Mouse (Mus musculus): ENCODE measurements around the gene Col10a1.
"Not testable (repeated sequence)": the region's sequence is repeated elsewhere in the genome, so short reads cannot be mapped to it uniquely, and the experiment has no call there.

The Col10a1 gene

GRCm38 (mm10) chr10:34389681-34390080 lies at the start of gene Col10a1:
Col10a1 (plus strand) TSS chr10:34389981.
- DNase-seq = no peak

- DNase-seq = no peak
These were observed 48.8 kb upstream of the Col10a1 start for GRCm38 (mm10) chr10:34341014-34341413.

GRCm38 (mm10) chr10:34341886-34342285 lies 47.9 kb upstream of the Col10a1 start:
- no peak for DNase-seq

GRCm38 (mm10) chr10:34352166-34352565 lies 37.6 kb upstream of the Col10a1 start:
- DNase-seq = no peak

GRCm38 (mm10) chr10:34358263-34358662 lies 31.5 kb upstream of the Col10a1 start:
- DNase-seq = no peak

GRCm38 (mm10) chr10:34363756-34364155 lies 26.0 kb upstream of the Col10a1 start:
- DNase-seq = peak; percentile 52 to 54

GRCm38 (mm10) chr10:34368138-34368537 lies 21.6 kb upstream of the Col10a1 start:
- DNase-seq = no peak

GRCm38 (mm10) chr10:34373332-34373731 lies 16.4 kb upstream of the Col10a1 start:
- no peak for DNase-seq

GRCm38 (mm10) chr10:34385636-34386035 lies 4.1 kb upstream of the Col10a1 start:
- no peak for DNase-seq

GRCm38 (mm10) chr10:34396959-34397358 lies 7.2 kb downstream of the Col10a1 start:
- DNase-seq = no peak

GRCm38 (mm10) chr10:34399267-34399666 lies 9.5 kb downstream of the Col10a1 start:
- no peak for DNase-seq

GRCm38 (mm10) chr10:34418204-34418756 lies 28.5 kb downstream of the Col10a1 start, which contains the start of gene Nt5dc1:
Nt5dc1 (minus strand) TSS chr10:34418552.
- DNase-seq = peak; percentile 93 to 95

- DNase-seq = not testable (repeated sequence)
These were observed 29.0 kb downstream of the Col10a1 start for GRCm38 (mm10) chr10:34418794-34419193.

GRCm38 (mm10) chr10:34431783-34432182 lies 42.0 kb downstream of the Col10a1 start:
- DNase-seq = peak in 1 of 2 experiments; percentile 10

GRCm38 (mm10) chr10:34434191-34434590 lies 44.4 kb downstream of the Col10a1 start:
- DNase-seq = not testable (repeated sequence)
